Mouse (Mus musculus): ENCODE results near the gene Cpxm2.
A peak's percentile ranks its signal among the peaks of the same experiment; 100 is the strongest.

Cpxm2 gene

GRCm38 (mm10) chr7:132145227-132145800 is 9.2 kb downstream of the Cpxm2 start:
- no peak for DNase-seq (ENCODE audit: low spot score in 2 of 2)

GRCm38 (mm10) chr7:132128687-132129086 is 25.9 kb downstream of the Cpxm2 start:
- DNase-seq (ENCODE audit: low spot score in 2 of 2): no peak

- no peak for DNase-seq (ENCODE audit: low spot score in 2 of 2)
Observed at GRCm38 (mm10) chr7:132124948-132125347, 29.6 kb downstream of the Cpxm2 start.

- DNase-seq (ENCODE audit: low spot score in 2 of 2): no peak
Observed at GRCm38 (mm10) chr7:132123211-132123610, 31.3 kb downstream of the Cpxm2 start.

- DNase-seq (ENCODE audit: low spot score in 2 of 2): no peak
Observed at GRCm38 (mm10) chr7:132119817-132120216, 34.7 kb downstream of the Cpxm2 start.

- no peak for DNase-seq (ENCODE audit: low spot score in 2 of 2)
Observed at GRCm38 (mm10) chr7:132111770-132112169, 42.8 kb downstream of the Cpxm2 start.

- DNase-seq (ENCODE audit: low spot score in 2 of 2): no peak
Observed at GRCm38 (mm10) chr7:132110308-132110707, 44.2 kb downstream of the Cpxm2 start.

GRCm38 (mm10) chr7:132106891-132107290 is 47.6 kb downstream of the Cpxm2 start:
- peak in 1 of 2 experiments; percentile 25 for DNase-seq (ENCODE audit: low spot score in 2 of 2)

GRCm38 (mm10) chr7:132105326-132105725 is 49.2 kb downstream of the Cpxm2 start:
- DNase-seq (ENCODE audit: low spot score in 2 of 2): no peak

- no peak for DNase-seq (ENCODE audit: low spot score in 2 of 2)
Observed at GRCm38 (mm10) chr7:132098441-132098840, 56.1 kb downstream of the Cpxm2 start.

GRCm38 (mm10) chr7:132094666-132095065 is 59.9 kb downstream of the Cpxm2 start:
- no peak for DNase-seq (ENCODE audit: low spot score in 2 of 2)

GRCm38 (mm10) chr7:132091551-132091950 is 63.0 kb downstream of the Cpxm2 start:
- no peak for DNase-seq (ENCODE audit: low spot score in 2 of 2)

GRCm38 (mm10) chr7:132088606-132089005 is 65.9 kb downstream of the Cpxm2 start:
- DNase-seq (ENCODE audit: low spot score in 2 of 2): no peak

GRCm38 (mm10) chr7:132088181-132088580 is 66.4 kb downstream of the Cpxm2 start:
- no peak for DNase-seq (ENCODE audit: low spot score in 2 of 2)

- DNase-seq (ENCODE audit: low spot score in 2 of 2): no peak
Observed at GRCm38 (mm10) chr7:132075825-132076224, 78.7 kb downstream of the Cpxm2 start.

GRCm38 (mm10) chr7:132074503-132074902 is 80.0 kb downstream of the Cpxm2 start:
- no peak for DNase-seq (ENCODE audit: low spot score in 2 of 2)

- no peak for DNase-seq (ENCODE audit: low spot score in 2 of 2)
Observed at GRCm38 (mm10) chr7:132070877-132071625, 83.5 kb downstream of the Cpxm2 start.

GRCm38 (mm10) chr7:132067951-132068350 is 86.6 kb downstream of the Cpxm2 start:
- DNase-seq (ENCODE audit: low spot score in 2 of 2): peak in 1 of 2 experiments; percentile 48

GRCm38 (mm10) chr7:132067511-132067910 is 87.0 kb downstream of the Cpxm2 start:
- DNase-seq (ENCODE audit: low spot score in 2 of 2): no peak

GRCm38 (mm10) chr7:132060116-132060515 is 94.4 kb downstream of the Cpxm2 start:
- DNase-seq (ENCODE audit: low spot score in 2 of 2): no peak

GRCm38 (mm10) chr7:132056565-132056964 is 98.0 kb downstream of the Cpxm2 start:
- DNase-seq (ENCODE audit: low spot score in 2 of 2): no peak

GRCm38 (mm10) chr7:132046662-132047061 is 107.9 kb downstream of the Cpxm2 start:
- DNase-seq (ENCODE audit: low spot score in 2 of 2): no peak

- DNase-seq (ENCODE audit: low spot score in 2 of 2): no peak
Observed at GRCm38 (mm10) chr7:132031940-132032531, 122.5 kb downstream of the Cpxm2 start.
